Mouse (Mus musculus) midbrain, embryonic 11.5 days (tissue): ENCODE measurements around the gene Acox3. TPM values are rescaled to one million over a fixed set of nuclear protein-coding genes. Genes with fewer than 3 reads are reported as not detected.

Experiments
- ATAC-seq: fragments of 200-750 bp; cut with Nextera tagmentation; 2 replicates; pipeline ENCODE4 v1.8.0; 2017; ENCODE audit warnings: moderate TSS enrichment, moderate library complexity; ENCODE audit not compliant: low FRiP score
- DNase-seq: peaks from one replicate; pipeline ENCODE4 v3.0.0; 2015; ENCODE audit warnings: low spot score; ENCODE audit errors: missing footprints
- H3K27ac ChIP-seq: fragments of 300-500 bp; sonication (generic); 2 replicates; pipeline ENCODE4 v1.5.1; 2014; ENCODE audit warnings: low read depth, low read length
- H3K27me3 ChIP-seq: fragments of 300-500 bp; sonication (generic); 2 replicates; pipeline ENCODE4 v1.6.1; 2014; ENCODE audit warnings: mild to moderate bottlenecking, low read length, moderate library complexity, mixed read lengths; ENCODE audit not compliant: control insufficient read depth, insufficient read depth
- H3K36me3 ChIP-seq: fragments of 300-500 bp; sonication (generic); 2 replicates; pipeline ENCODE4 v1.6.1; 2014; ENCODE audit warnings: mild to moderate bottlenecking, low read length, moderate library complexity, mixed read lengths; ENCODE audit not compliant: control insufficient read depth, insufficient read depth
- H3K4me1 ChIP-seq: fragments of 300-500 bp; sonication (generic); 2 replicates; pipeline ENCODE4 v1.6.1; 2014; ENCODE audit warnings: low read length; ENCODE audit not compliant: control insufficient read depth, insufficient read depth
- H3K4me2 ChIP-seq: fragments of 300-500 bp; sonication (generic); 2 replicates; pipeline ENCODE4 v1.6.1; 2014; ENCODE audit warnings: mild to moderate bottlenecking, moderate library complexity
- H3K4me3 ChIP-seq: fragments of 300-500 bp; sonication (generic); 2 replicates; pipeline ENCODE4 v1.5.1; 2014; ENCODE audit warnings: low read depth, low read length
- H3K9ac ChIP-seq: fragments of 300-500 bp; sonication (generic); 2 replicates; pipeline ENCODE4 v1.6.1; 2014; ENCODE audit warnings: low read length
- H3K9me3 ChIP-seq: fragments of 300-500 bp; sonication (generic); 2 replicates; pipeline ENCODE4 v1.6.1; 2016; ENCODE audit warnings: low read length; ENCODE audit not compliant: control insufficient read depth
- WGBS: fragments of 180-500 bp; shearing (Covaris S2); extraction: QIAGEN DNeasy Blood & Tissue Kit; methylation state at CpG from one replicate; pipeline ENCODE4 v1.1.7; 2014; 5-methylcytosine and 5-hydroxymethylcytosine counted together
- polyA plus RNA-seq: library from polyadenylated mRNA; unstranded; fragments of >200 nt; fragmentation: Nextera tagmentation; extraction: Ambion mirVana; gene quantifications from 2 replicates; pipeline ENCODE4 v1.2.1, GENCODE M21; 2014

Acox3 gene
- polyA plus RNA-seq, 1 experiment from 2014 or later = 14.6 TPM

- Histone ChIP-seq H3K9me3 (no peaks in the 10 kb centered on the region), H3K4me2 (no peak overlapping the region)
Measured at GRCm38 (mm10) chr5:35631224-35631623, 48.4 kb downstream of the Acox3 start.

GRCm38 (mm10) chr5:35631755-35632154 is 48.9 kb downstream of the Acox3 start:
- no peak overlapping the region for H3K27ac ChIP-seq
- H3K9ac ChIP-seq = no peak overlapping the region
- H3K9me3 ChIP-seq = no peaks in the 10 kb centered on the region
- no peaks in the 10 kb centered on the region for H3K36me3 ChIP-seq
- H3K4me2 ChIP-seq = no peak overlapping the region
- WGBS = 84% methylated on average over 5 of the region's 5 CpGs
- no peak overlapping the region for H3K4me3 ChIP-seq
- no peak for DNase-seq
- no peak for ATAC-seq
- H3K4me1 ChIP-seq = no peaks in the 10 kb centered on the region
- no peaks in the 10 kb centered on the region for H3K27me3 ChIP-seq

More at GRCm38 (mm10) chr5:35631224-35631623, 48.4 kb downstream of the Acox3 start:
- H3K27me3 ChIP-seq = no peaks in the 10 kb centered on the region
- 75% methylated on average over 3 of the region's 3 CpGs for WGBS
- DNase-seq (no peak), ATAC-seq (no peak)
- no peak overlapping the region for H3K4me3 ChIP-seq
- H3K4me1 ChIP-seq = no peaks in the 10 kb centered on the region
- H3K27ac ChIP-seq = no peak overlapping the region
- H3K9ac ChIP-seq = no peak overlapping the region
- no peaks in the 10 kb centered on the region for H3K36me3 ChIP-seq

- no peak for ATAC-seq
- H3K9ac ChIP-seq = no peak overlapping the region
- 90% methylated on average over 6 of the region's 6 CpGs for WGBS
Measured at GRCm38 (mm10) chr5:35632841-35633240, 50.0 kb downstream of the Acox3 start.

DNA sequence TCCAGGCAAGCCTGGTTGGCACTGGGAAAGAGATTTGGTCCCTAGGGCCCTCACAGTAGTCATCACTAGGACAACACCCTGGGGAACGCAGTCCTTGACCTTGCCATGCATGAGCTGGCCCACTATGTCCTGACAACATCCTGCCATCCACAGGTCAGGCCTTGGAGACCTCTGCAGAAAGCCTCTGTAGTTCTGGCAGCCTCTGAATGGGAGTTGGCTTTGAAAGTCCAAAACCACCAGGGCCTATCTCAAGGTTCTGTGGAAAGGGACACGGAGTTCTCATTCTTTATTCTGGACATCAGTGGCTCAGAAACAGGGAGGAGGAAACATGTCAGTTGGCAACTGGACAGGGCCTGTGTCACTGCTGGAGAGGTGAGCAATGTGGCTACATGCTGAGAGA is 53.2 kb downstream of the Acox3 start:
- Histone ChIP-seq H3K27me3 (no peaks in the 10 kb centered on the region), H3K4me1 (no peaks in the 10 kb centered on the region), H3K4me3 (no peak overlapping the region), H3K4me2 (no peak overlapping the region), H3K27ac (no peak overlapping the region), H3K9ac (no peak overlapping the region), H3K36me3 (no peaks in the 10 kb centered on the region), H3K9me3 (no peaks in the 10 kb centered on the region)
- 90% methylated on average over 2 of the region's 2 CpGs for WGBS
- DNase-seq = no peak
- ATAC-seq = no peak

More at GRCm38 (mm10) chr5:35632841-35633240, 50.0 kb downstream of the Acox3 start:
- H3K36me3 ChIP-seq = no peaks in the 10 kb centered on the region
- H3K4me2 ChIP-seq = no peak overlapping the region
- H3K27me3 ChIP-seq = no peaks in the 10 kb centered on the region
- H3K27ac ChIP-seq = no peak overlapping the region
- H3K4me1 ChIP-seq = no peaks in the 10 kb centered on the region
- no peak overlapping the region for H3K4me3 ChIP-seq
- no peaks in the 10 kb centered on the region for H3K9me3 ChIP-seq
- DNase-seq = no peak

DNA sequence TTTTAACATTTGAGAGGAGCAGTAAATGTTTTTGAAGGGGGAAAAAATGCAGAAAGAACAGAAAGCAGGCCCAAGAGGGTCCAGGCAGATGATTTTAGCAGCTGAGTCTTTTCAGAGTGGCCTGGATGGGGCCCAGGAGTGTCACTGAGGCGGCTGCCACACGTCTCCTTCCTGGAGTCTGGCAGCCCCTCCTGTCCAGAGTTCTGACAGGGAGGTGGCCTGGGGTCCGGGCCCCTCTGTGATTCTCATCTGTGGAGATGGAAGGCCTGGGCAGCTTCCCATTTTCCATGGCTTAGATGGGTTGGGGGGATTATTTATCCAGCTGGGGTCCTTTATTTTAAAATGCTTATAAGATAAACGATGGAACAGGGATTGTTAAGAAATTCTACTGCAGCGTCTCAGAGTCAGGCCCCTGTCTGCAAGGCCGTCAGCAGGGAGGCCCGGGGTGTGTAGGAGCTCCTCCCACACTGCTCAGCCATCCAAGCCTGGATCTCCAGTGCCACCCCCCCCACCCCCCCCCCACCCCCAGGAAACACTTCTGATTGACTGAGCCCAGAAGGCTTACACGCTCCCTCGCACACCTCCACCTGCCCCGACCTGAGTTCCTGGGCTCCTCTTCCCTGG is 59.2 kb downstream of the Acox3 start:
- WGBS = 64% methylated on average over 10 of the region's 10 CpGs
- Histone ChIP-seq H3K9me3 (no peaks in the 10 kb centered on the region), H3K27ac (no peak overlapping the region), H3K4me1 (no peaks in the 10 kb centered on the region), H3K27me3 (no peaks in the 10 kb centered on the region), H3K36me3 (no peaks in the 10 kb centered on the region), H3K4me2 (no peak overlapping the region), H3K4me3 (no peak overlapping the region), H3K9ac (no peak overlapping the region)
- DNase-seq (no peak), ATAC-seq (no peak)

DNA sequence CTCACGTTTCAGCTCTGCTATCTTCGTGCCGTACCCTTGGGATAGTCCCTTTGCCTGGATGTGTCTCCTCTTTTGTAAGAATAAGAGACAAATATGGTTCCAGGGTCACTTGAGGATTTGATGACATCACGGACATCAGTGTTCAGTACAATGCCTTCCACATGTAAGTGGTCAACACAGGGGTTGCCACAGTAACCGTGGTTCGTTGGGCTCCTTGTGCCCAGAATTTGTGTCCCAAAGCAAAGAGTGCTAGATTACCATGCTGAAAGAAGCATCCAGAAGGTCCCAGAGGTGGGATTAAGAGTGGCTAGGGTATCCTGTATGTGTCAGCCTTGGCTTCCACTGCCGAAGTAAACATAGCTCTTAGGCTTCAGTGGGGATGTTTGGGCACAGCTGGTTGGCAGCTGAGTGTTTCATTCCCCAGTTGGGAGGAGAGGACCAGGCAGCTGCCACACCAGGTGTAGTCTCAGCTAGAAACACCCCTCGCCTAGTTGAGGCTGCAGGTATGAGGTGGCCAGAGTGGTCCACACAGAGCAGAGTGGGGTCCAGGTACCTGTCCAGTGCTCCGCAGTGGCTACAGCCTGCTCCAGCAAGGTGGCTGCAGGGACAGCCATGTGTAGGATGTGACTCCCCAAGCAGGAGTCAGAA is 60.7 kb downstream of the Acox3 start:
- ATAC-seq (no peak), DNase-seq (no peak)
- Histone ChIP-seq H3K4me2 (no peak overlapping the region), H3K36me3 (no peaks in the 10 kb centered on the region), H3K9me3 (no peaks in the 10 kb centered on the region), H3K9ac (no peak overlapping the region), H3K27me3 (no peaks in the 10 kb centered on the region), H3K27ac (no peak overlapping the region), H3K4me1 (no peaks in the 10 kb centered on the region), H3K4me3 (no peak overlapping the region)
- WGBS = 88% methylated on average over 9 of the region's 9 CpGs

- no peak overlapping the region for H3K27ac ChIP-seq
- no peak for ATAC-seq
- H3K4me1 ChIP-seq = no peaks in the 10 kb centered on the region
- H3K9ac ChIP-seq = no peak overlapping the region
- no peaks in the 10 kb centered on the region for H3K27me3 ChIP-seq
- DNase-seq = no peak
- H3K36me3 ChIP-seq = no peaks in the 10 kb centered on the region
- H3K4me3 ChIP-seq = no peak overlapping the region
- H3K9me3 ChIP-seq = no peaks in the 10 kb centered on the region
- no peak overlapping the region for H3K4me2 ChIP-seq
- WGBS = 53% methylated on average over 4 of the region's 4 CpGs
Measured at GRCm38 (mm10) chr5:35644082-35644481, 61.2 kb downstream of the Acox3 start.

DNA sequence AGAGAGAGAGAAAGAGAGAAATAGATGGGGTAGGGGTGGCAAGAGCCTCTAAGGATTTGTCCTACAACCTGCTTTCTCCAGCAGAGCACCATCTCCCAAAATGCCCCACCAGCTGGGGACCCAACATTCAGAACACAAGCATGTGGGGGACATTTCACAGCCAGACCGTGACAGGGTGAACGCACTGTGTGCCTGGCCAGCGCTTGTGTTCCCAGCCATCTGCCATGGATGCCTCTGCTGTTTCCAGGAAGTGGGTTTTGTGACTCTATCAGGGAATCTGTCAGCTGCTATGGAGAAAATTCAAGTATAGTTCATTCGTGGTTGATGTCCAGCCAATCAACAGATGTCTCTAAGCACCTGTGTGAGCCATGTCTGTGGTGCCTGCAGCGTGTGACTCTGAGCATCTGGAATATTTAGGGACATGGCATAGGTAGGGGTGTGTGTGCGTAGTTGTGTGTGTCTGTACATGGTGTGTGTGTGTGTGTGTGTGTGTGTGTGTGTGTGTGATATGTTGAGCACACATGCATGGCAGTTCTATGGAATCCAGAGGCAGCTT is 63.2 kb downstream of the Acox3 start:
- Histone ChIP-seq H3K4me1 (no peaks in the 10 kb centered on the region), H3K4me3 (no peak overlapping the region), H3K9me3 (no peaks in the 10 kb centered on the region), H3K27ac (no peak overlapping the region), H3K36me3 (no peaks in the 10 kb centered on the region), H3K4me2 (no peak overlapping the region), H3K9ac (no peak overlapping the region), H3K27me3 (no peaks in the 10 kb centered on the region)
- 92% methylated on average over 6 of the region's 6 CpGs for WGBS
- ATAC-seq (no peak), DNase-seq (no peak)

- H3K4me1 ChIP-seq = no peaks in the 10 kb centered on the region
- no peak overlapping the region for H3K9ac ChIP-seq
- no peak for ATAC-seq
- DNase-seq = no peak
- no peaks in the 10 kb centered on the region for H3K36me3 ChIP-seq
- no peaks in the 10 kb centered on the region for H3K27me3 ChIP-seq
- 92% methylated on average over 1 of the region's 1 CpGs for WGBS
- H3K4me3 ChIP-seq = no peak overlapping the region
- no peak overlapping the region for H3K4me2 ChIP-seq
- no peaks in the 10 kb centered on the region for H3K9me3 ChIP-seq
- no peak overlapping the region for H3K27ac ChIP-seq
Measured at GRCm38 (mm10) chr5:35646927-35647326, 64.1 kb downstream of the Acox3 start.
